Mouse (Mus musculus) heart, embryonic 16.5 days (tissue): ENCODE measurements around the gene Nr3c2. TPM values are rescaled to one million over a fixed set of nuclear protein-coding genes. Genes with fewer than 3 reads are reported as not detected.

Experiments used
- ATAC-seq: fragments of 200-750 bp; cut with Nextera tagmentation; replicated peaks from 2 replicates; pipeline ENCODE4 v1.8.0; 2017; ENCODE audit warnings: moderate number of reproducible peaks; ENCODE audit not compliant: insufficient read depth, low FRiP score; ENCODE audit errors: extremely low read depth
- H3K27ac ChIP-seq: fragments of 300-500 bp; sonication (generic); 2 replicates; pipeline ENCODE4 v1.5.1; 2014; ENCODE audit warnings: mild to moderate bottlenecking, low read length, control low read depth, moderate library complexity
- H3K27me3 ChIP-seq: fragments of 300-500 bp; sonication (generic); 2 replicates; pipeline ENCODE4 v1.6.1; 2014; ENCODE audit warnings: low read length, mixed read lengths; ENCODE audit not compliant: control insufficient read depth, insufficient read depth
- H3K36me3 ChIP-seq: fragments of 300-500 bp; sonication (generic); 2 replicates; pipeline ENCODE4 v1.6.1; 2014; ENCODE audit not compliant: control insufficient read depth, insufficient read depth
- H3K4me1 ChIP-seq: fragments of 300-500 bp; sonication (generic); 2 replicates; pipeline ENCODE4 v1.6.1; 2014; ENCODE audit warnings: low read length, mixed read lengths; ENCODE audit not compliant: control insufficient read depth, insufficient read depth
- H3K4me2 ChIP-seq: fragments of 300-500 bp; sonication (generic); 2 replicates; pipeline ENCODE4 v1.6.1; 2014; ENCODE audit warnings: low read depth, mild to moderate bottlenecking, control low read depth, low read length
- H3K4me3 ChIP-seq: fragments of 300-500 bp; sonication (generic); 2 replicates; pipeline ENCODE4 v1.5.1; 2014; ENCODE audit warnings: mild to moderate bottlenecking, control low read depth, low read length
- H3K9ac ChIP-seq: fragments of 300-500 bp; sonication (generic); 2 replicates; pipeline ENCODE4 v1.6.1; 2014; ENCODE audit warnings: low read length, control low read depth
- H3K9me3 ChIP-seq: fragments of 300-500 bp; sonication (generic); replicated peaks from 2 replicates; pipeline ENCODE4 v1.6.1; 2016; ENCODE audit warnings: low read length; ENCODE audit not compliant: control insufficient read depth
- WGBS: fragments of 180-500 bp; shearing (Covaris S2); extraction: QIAGEN DNeasy Blood & Tissue Kit; methylation state at CpG from one replicate; pipeline ENCODE4 v1.1.7; 2014; 5-methylcytosine and 5-hydroxymethylcytosine counted together
- polyA plus RNA-seq: library from polyadenylated mRNA; unstranded; fragments of >200 nt; fragmentation: Nextera tagmentation; extraction: Ambion mirVana; gene quantifications from 2 replicates; pipeline ENCODE4 v1.2.1, GENCODE M21; 2015

The Nr3c2 gene
- polyA plus RNA-seq, 1 experiment from 2014 or later: 4.7 TPM

DNA sequence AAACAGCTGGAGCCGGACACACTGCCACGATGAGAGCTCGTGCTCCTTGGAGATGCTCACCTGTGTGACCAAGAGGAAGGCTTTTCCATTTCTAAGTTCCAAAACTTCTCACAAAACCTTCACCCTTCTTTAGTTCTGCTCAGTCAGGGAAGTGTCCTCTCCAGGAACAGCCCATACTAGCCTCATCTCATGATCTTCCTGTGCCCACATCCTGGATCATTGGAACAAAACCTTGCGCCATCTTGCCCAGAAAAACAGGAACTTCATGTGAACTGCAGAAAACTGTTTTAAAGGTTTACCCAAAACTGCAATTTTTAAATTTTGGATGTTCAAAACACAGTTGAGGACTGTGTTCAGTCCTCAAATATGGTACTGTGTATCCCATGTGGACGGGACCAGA, 142.0 kb downstream of the Nr3c2 start:
- 89% methylated on average over 5 of the region's 5 CpGs for WGBS
- Histone ChIP-seq H3K4me3 (no peak overlapping the region), H3K27ac (no peak overlapping the region), H3K4me1 (no peaks in the 10 kb centered on the region; the same call in 1 of the 2 replicates), H3K9ac (no peak overlapping the region), H3K9me3 (no peaks in the 10 kb centered on the region), H3K36me3 (no peaks in the 10 kb centered on the region), H3K27me3 (no peaks in the 10 kb centered on the region), H3K4me2 (no peak overlapping the region)
- no peak for ATAC-seq

DNA sequence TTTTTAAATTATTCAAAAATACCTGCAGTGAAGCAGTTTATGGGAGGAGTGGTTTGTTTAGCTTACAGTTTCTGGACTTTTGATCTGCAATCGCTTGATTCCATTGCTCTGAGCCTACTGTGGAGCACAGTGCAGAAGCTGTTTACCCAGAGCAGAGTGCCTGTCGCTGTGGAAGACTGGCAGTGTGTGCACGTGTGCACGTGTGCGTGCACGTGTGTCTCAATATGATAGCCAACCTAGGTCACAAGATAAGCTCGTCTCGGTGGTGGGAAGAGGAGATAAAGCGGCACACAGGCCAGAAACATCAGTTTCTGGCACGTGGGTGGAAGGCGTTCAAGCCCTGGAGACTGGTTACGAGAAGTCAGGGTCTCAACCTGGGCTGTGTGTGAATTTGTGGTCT, 145.6 kb downstream of the Nr3c2 start:
- Histone ChIP-seq H3K4me3 (no peak overlapping the region), H3K9me3 (no peaks in the 10 kb centered on the region), H3K4me1 (no peaks in the 10 kb centered on the region; the same call in 1 of the 2 replicates), H3K9ac (no peak overlapping the region), H3K27ac (no peak overlapping the region; the same call in 1 of the 2 replicates), H3K4me2 (no peak overlapping the region; the same call in 1 of the 2 replicates), H3K36me3 (no peaks in the 10 kb centered on the region), H3K27me3 (no peaks in the 10 kb centered on the region)
- 0 out of 2 replicates have a peak, but pooled peaks have one; percentile 41 for ATAC-seq
- 42% methylated on average over 12 of the region's 12 CpGs for WGBS

DNA sequence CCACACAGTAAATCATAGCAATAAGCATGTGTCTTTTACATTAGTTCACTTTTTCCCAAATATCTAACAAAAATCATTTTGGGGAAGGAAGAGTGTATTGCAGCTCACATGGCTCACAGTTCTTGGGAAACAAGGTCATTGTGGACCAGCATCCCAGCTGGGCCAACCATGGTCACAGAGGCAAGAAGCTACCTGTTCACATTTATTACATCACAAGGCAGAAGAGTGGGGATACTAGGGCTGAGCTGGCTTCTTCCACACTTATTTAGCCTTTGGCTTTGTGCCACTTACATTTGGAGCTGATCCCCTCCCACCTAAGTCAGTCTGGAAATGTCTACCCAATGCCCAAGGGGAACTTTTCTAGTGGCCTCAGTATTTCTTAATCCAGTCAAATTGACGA, 146.5 kb downstream of the Nr3c2 start:
- no peak for ATAC-seq
- Histone ChIP-seq H3K4me2 (no peak overlapping the region), H3K36me3 (no peaks in the 10 kb centered on the region), H3K27ac (no peak overlapping the region), H3K4me1 (no peaks in the 10 kb centered on the region; the same call in 1 of the 2 replicates), H3K9me3 (no peaks in the 10 kb centered on the region), H3K9ac (no peak overlapping the region), H3K27me3 (no peaks in the 10 kb centered on the region), H3K4me3 (no peak overlapping the region)
- WGBS: 86% methylated on average over 1 of the region's 1 CpGs

DNA sequence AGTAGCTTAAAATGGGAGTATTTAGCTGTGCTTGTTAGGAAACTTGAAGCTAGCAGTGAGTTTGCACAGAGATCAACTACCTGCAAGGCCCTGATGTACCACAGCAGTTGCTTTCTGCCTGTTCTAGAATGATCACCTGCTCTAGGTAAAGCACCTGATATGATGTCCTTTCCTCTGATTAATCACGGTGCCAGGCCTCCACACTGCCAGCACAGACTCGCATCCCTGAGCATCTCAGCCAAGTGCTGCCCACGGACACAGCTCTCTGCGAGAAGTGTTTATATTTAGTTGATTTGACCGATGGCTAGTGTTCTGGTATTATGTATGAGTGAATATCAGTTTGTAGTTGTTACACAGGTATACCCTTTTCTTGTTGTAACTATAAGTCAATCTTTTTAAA, 147.0 kb downstream of the Nr3c2 start:
- H3K36me3 ChIP-seq: no peaks in the 10 kb centered on the region
- WGBS: 84% methylated on average over 5 of the region's 5 CpGs
- no peak overlapping the region for H3K4me3 ChIP-seq
- H3K9me3 ChIP-seq: no peaks in the 10 kb centered on the region
- no peaks in the 10 kb centered on the region; the same call in 1 of the 2 replicates for H3K4me1 ChIP-seq
- ATAC-seq: no peak
- H3K9ac ChIP-seq: no peak overlapping the region
- H3K27ac ChIP-seq: no peak overlapping the region
- H3K27me3 ChIP-seq: no peaks in the 10 kb centered on the region
- no peak overlapping the region for H3K4me2 ChIP-seq

DNA sequence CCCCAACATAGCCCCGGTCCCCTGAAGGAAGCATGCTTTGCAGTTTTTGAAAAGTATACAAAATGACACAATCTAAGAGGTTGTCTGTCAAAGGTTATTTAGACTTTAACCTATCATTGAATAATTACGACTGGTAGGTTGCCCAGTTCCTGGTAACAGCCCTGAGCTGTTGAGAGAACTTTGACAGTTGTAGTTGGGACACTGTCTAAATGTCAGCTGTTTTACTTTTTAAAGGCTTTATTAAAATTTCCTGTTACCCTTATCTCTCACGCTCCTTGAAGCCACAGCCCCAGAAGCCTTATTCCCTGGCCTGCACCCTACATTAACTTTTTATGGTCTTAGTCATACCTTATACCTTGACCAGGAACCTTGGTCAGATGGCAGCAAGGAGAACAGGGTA, 147.5 kb downstream of the Nr3c2 start:
- no peak overlapping the region for H3K4me2 ChIP-seq
- no peaks in the 10 kb centered on the region for H3K9me3 ChIP-seq
- H3K27me3 ChIP-seq: no peaks in the 10 kb centered on the region
- H3K4me1 ChIP-seq: no peaks in the 10 kb centered on the region; the same call in 1 of the 2 replicates
- 61% methylated on average over 3 of the region's 3 CpGs for WGBS
- no peak overlapping the region for H3K4me3 ChIP-seq
- no peaks in the 10 kb centered on the region for H3K36me3 ChIP-seq
- H3K9ac ChIP-seq: no peak overlapping the region
- ATAC-seq: no peak
- H3K27ac ChIP-seq: no peak overlapping the region

DNA sequence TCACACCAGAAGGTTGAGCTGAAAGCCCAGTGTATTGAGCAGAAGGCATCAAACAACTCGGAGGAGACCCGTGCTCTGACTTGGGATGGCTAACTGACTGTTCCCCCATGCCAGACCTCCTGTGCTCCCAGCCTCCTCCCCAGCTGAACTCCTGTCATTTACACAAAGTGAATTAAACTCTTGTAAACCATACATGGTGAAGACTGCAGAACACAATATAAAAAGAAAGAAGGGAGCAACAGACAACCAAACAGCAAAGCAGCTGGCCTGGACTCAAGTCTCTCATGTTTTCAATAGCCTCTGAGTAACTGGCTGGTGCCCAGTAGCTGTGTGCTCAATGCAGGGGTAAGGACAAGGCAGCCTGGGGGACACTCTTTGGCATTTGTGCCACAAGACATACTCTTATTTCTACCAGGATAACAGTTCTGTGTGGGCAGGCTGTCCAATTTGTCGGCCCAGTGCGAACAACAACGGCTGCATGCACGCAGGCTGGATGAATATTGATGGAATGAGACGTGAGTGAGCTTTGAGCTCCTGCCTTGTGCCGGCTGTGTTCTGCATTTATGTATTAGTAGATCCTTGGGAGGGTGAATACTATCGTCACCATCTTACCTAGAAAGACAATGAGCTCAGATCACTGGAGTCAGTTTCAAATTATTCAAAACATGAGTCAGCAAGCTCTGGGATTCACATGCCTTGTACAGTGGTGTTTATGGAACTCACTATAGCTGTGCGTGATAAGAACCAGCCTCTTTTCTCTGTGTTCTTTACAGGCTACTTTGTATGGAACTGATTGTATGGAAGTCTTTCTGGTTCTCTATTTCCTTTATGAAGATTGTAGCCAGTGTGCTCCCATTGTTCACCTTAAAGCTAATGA, 152.4 kb downstream of the Nr3c2 start:
- Histone ChIP-seq H3K9ac (no peak overlapping the region), H3K36me3 (no peaks in the 10 kb centered on the region), H3K9me3 (no peaks in the 10 kb centered on the region), H3K27me3 (no peaks in the 10 kb centered on the region), H3K27ac (no peak overlapping the region), H3K4me2 (no peak overlapping the region), H3K4me3 (no peak overlapping the region), H3K4me1 (0 out of 2 replicates have a peak, but pooled peaks cover 2% of the 10 kb centered on the region)
- no peak for ATAC-seq
- 82% methylated on average over 10 of the region's 10 CpGs for WGBS

DNA sequence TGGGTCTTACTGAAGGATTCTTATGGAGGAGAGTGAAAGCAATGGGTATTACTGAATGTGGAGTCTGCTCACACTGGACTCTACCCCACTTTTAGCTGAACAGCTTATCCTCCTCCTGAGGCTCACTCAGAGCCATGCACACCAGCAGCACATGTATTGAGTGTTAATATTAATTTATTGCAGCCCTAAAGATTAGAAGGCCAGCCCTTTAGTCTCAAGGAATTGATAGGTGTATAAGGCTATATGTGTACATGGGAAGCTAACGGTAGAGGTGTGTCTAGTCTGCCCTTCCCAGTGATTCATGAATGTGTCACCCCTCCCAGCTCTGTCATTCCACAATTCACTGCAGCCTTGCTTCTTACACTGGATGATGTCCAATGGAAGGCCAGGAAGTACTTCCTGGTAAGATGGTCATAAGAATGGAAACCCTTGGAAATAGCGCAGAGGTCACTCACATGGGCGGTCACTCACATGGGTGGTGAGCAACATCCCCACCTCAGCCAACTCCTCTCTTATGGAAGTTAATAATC, 156.3 kb downstream of the Nr3c2 start:
- no peak for ATAC-seq
- whole genome bisulfite sequencing: 95% methylated on average over 3 of the region's 3 CpGs
- Histone ChIP-seq H3K9ac (no peak overlapping the region), H3K4me2 (no peak overlapping the region), H3K9me3 (no peaks in the 10 kb centered on the region), H3K4me3 (no peak overlapping the region), H3K4me1 (0 out of 2 replicates have a peak, but pooled peaks cover 2% of the 10 kb centered on the region), H3K36me3 (no peaks in the 10 kb centered on the region), H3K27ac (no peak overlapping the region), H3K27me3 (no peaks in the 10 kb centered on the region)

DNA sequence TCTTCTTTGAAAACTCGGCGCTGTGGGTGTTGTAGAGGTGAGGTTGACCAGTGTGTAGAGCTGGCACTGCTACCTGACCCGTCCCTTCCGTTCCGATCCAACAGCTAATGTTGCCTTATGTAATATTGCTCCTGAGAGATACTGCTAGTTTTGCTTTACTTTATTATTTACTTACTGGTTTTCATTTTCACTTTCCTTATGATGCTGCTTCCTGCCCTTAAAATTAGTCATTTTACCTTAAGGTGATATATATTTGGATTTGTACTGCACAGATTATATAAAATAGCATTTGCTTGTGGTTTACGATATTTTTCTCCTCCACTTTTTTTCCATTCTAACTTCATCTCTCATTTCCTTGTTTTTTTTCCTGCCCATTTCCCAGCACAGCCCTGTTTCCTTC, 157.6 kb downstream of the Nr3c2 start:
- H3K4me1 ChIP-seq: 0 out of 2 replicates have a peak, but pooled peaks cover 2% of the 10 kb centered on the region
- no peaks in the 10 kb centered on the region for H3K9me3 ChIP-seq
- H3K27ac ChIP-seq: no peak overlapping the region
- H3K9ac ChIP-seq: no peak overlapping the region
- ATAC-seq: no peak
- WGBS: 87% methylated on average over 6 of the region's 6 CpGs
- H3K27me3 ChIP-seq: no peaks in the 10 kb centered on the region
- H3K4me3 ChIP-seq: no peak overlapping the region
- no peaks in the 10 kb centered on the region for H3K36me3 ChIP-seq
- no peak overlapping the region for H3K4me2 ChIP-seq

DNA sequence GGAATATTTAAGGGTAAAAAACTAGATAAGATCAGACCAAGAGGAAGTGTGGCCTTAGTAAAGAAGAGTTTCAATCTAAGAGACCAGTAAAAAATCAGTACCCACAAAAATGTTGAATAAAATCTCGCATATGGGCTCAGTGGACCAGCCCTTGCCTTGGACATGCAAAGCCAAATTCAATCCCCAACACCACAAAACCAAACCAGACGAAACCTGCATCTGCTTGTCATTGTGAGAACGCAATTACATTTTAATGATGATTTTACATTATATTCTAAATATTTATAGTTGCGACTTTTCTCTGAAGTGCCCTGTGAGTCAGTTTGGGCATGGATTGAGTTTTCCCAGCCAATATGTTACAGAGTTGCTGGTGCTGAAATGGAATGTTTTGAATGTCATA, 183.4 kb downstream of the Nr3c2 start:
- no peak overlapping the region for H3K4me3 ChIP-seq
- no peak overlapping the region for H3K9ac ChIP-seq
- WGBS: 84% methylated on average over 4 of the region's 4 CpGs
- H3K9me3 ChIP-seq: no peaks in the 10 kb centered on the region
- H3K36me3 ChIP-seq: no peaks in the 10 kb centered on the region
- no peak overlapping the region for H3K27ac ChIP-seq
- no peaks in the 10 kb centered on the region for H3K27me3 ChIP-seq
- H3K4me2 ChIP-seq: no peak overlapping the region
- H3K4me1 ChIP-seq: no peaks in the 10 kb centered on the region
- ATAC-seq: no peak
